Mouse (Mus musculus): Measurements from ENCODE around the gene Tjap1. TPM values are rescaled to one million over a fixed set of nuclear protein-coding genes. Genes with fewer than 3 reads are reported as not detected.

Gene Tjap1
- polyA plus RNA-seq, 1 experiment from 2014 or later = 10.9 TPM

DNA sequence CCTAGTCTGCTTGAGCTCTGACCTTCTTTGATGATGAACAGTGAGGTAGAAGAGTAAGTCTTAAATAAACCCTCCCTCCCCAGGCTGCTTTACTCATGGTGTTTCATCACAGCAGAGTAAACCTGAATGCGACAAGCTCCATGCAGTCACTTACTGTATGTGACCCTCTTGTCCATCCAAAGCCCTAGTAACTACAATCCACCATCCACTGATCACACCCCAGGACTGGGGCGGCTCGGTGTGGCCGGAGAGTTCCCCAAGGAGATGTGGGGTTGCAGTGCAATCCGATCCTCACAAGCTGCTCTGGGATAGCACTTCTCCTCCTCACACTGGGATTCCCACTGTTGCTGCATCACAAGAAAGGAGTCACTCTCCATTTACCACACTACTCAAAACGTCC is 8.4 kb downstream of the Tjap1 start:
- WGBS (ENCODE audit: insufficient replicate concordance) = 79% methylated on average over 6 of the region's 6 CpGs
- Histone ChIP-seq H3K9me3 (replicated peaks; ENCODE audit: control insufficient read depth, low read length) (no peaks in the 10 kb centered on the region), H3K27me3 (ENCODE audit: control insufficient read depth, insufficient read depth, low read depth, low read length) (no peaks in the 10 kb centered on the region), H3K4me1 (ENCODE audit: control insufficient read depth, low read depth, low read length) (no peaks in the 10 kb centered on the region), H3K36me3 (ENCODE audit: control insufficient read depth, insufficient read depth) (peaks cover 4% of the 10 kb centered on the region; the same call in 1 of the 2 replicates), H3K9ac (ENCODE audit: low read depth, low read length) (no peak overlapping the region), H3K4me3 (ENCODE audit: low read depth, low read length) (no peak overlapping the region), H3K27ac (ENCODE audit: low read length) (no peak overlapping the region), H3K4me2 (ENCODE audit: low read depth, low read length) (no peak overlapping the region)
- no peak for ATAC-seq (ENCODE audit: low read depth)

- Histone ChIP-seq H3K36me3 (ENCODE audit: control insufficient read depth, insufficient read depth) (no peaks in the 10 kb centered on the region; the same call in 1 of the 2 replicates), H3K4me3 (ENCODE audit: low read depth, low read length) (no peak overlapping the region), H3K27me3 (ENCODE audit: control insufficient read depth, insufficient read depth, low read depth, low read length) (no peaks in the 10 kb centered on the region), H3K9ac (ENCODE audit: low read depth, low read length) (no peak overlapping the region), H3K9me3 (replicated peaks; ENCODE audit: control insufficient read depth, low read length) (no peaks in the 10 kb centered on the region), H3K4me1 (ENCODE audit: control insufficient read depth, low read depth, low read length) (no peaks in the 10 kb centered on the region), H3K4me2 (ENCODE audit: low read depth, low read length) (no peak overlapping the region), H3K27ac (ENCODE audit: low read length) (no peak overlapping the region)
- 62% methylated on average over 1 of the region's 1 CpGs for WGBS (ENCODE audit: insufficient replicate concordance)
- ATAC-seq (ENCODE audit: low read depth) = no peak
These were observed 9.0 kb downstream of the Tjap1 start for GRCm38 (mm10) chr17:46273803-46274236.

- 69% methylated on average over 5 of the region's 5 CpGs for WGBS (ENCODE audit: insufficient replicate concordance)
- H3K9me3 ChIP-seq (replicated peaks; ENCODE audit: control insufficient read depth, low read length) = no peaks in the 10 kb centered on the region
These were observed 10.2 kb downstream of the Tjap1 start for GRCm38 (mm10) chr17:46272675-46273074.

DNA sequence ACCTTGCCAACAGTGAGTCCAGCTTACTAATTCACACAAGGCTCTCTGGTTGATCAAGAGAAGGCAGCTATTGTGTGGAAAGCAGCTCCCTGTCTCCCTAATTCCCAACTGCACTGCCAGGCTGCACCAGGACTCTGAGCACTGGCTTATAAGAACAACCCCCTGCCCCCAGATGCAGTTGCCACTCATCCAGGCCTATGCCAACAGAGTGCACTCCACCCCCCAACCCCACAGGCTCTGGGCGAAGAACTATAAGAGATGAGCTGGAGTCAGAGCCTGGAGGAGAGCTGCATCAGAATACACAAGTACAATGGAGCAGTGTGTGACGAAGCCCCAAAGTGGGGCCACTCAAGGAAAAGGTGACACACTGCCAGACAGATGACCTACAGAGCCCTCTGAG is 10.8 kb downstream of the Tjap1 start:
- Histone ChIP-seq H3K27me3 (ENCODE audit: control insufficient read depth, insufficient read depth, low read depth, low read length) (no peaks in the 10 kb centered on the region), H3K9me3 (replicated peaks; ENCODE audit: control insufficient read depth, low read length) (no peaks in the 10 kb centered on the region), H3K27ac (ENCODE audit: low read length) (no peak overlapping the region), H3K4me1 (ENCODE audit: control insufficient read depth, low read depth, low read length) (no peaks in the 10 kb centered on the region), H3K4me3 (ENCODE audit: low read depth, low read length) (no peak overlapping the region), H3K4me2 (ENCODE audit: low read depth, low read length) (no peak overlapping the region), H3K9ac (ENCODE audit: low read depth, low read length) (no peak overlapping the region), H3K36me3 (ENCODE audit: control insufficient read depth, insufficient read depth) (no peaks in the 10 kb centered on the region; the same call in 1 of the 2 replicates)
- WGBS (ENCODE audit: insufficient replicate concordance) = 80% methylated on average over 2 of the region's 2 CpGs
- ATAC-seq (ENCODE audit: low read depth) = no peak

More at GRCm38 (mm10) chr17:46272675-46273074, 10.2 kb downstream of the Tjap1 start:
- H3K9ac ChIP-seq (ENCODE audit: low read depth, low read length) = no peak overlapping the region
- no peak overlapping the region for H3K27ac ChIP-seq (ENCODE audit: low read length)
- no peaks in the 10 kb centered on the region for H3K4me1 ChIP-seq (ENCODE audit: control insufficient read depth, low read depth, low read length)
- no peaks in the 10 kb centered on the region; the same call in 1 of the 2 replicates for H3K36me3 ChIP-seq (ENCODE audit: control insufficient read depth, insufficient read depth)
- no peak overlapping the region for H3K4me3 ChIP-seq (ENCODE audit: low read depth, low read length)
- no peaks in the 10 kb centered on the region for H3K27me3 ChIP-seq (ENCODE audit: control insufficient read depth, insufficient read depth, low read depth, low read length)
- H3K4me2 ChIP-seq (ENCODE audit: low read depth, low read length) = no peak overlapping the region
- no peak for ATAC-seq (ENCODE audit: low read depth)

DNA sequence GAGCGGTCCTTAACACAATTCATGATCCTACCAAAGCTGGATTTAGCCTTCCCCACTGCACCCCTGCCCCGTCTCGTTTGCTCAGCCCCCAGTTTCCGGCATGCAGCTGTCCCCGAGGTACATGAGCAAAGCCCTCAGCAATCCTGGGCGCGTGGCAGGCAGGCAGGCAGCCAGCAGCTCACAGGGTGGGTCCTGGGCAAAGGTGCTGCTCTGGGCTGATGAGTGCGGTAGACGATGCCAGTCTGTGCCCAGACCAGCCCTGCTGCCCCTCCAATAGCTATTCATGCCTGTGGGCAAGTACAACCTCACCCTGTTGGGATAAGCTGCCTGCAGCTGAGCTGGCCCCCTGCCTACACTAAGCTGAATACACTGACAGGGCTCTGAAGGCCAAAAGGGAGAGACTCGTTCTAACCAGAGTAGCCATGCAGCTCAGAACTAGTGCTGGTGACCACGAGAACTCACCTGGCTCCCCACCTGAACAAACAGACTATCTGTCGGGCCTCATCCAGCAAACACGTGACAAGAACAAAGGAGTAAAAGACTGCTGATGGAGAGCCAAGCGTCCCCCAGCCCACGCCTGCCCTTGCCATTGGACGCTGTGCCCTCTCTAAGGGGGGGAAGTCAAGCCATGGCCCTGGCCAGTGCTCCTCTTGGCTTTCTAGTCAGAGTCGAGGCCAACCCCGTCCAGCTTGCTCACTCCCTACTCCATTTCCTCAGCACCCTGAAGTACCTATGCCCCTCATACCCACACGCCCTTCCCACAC is 12.9 kb downstream of the Tjap1 start:
- WGBS (ENCODE audit: insufficient replicate concordance) = 80% methylated on average over 19 of the region's 19 CpGs
- Histone ChIP-seq H3K27me3 (ENCODE audit: control insufficient read depth, insufficient read depth, low read depth, low read length) (no peaks in the 10 kb centered on the region), H3K4me2 (ENCODE audit: low read depth, low read length) (no peak overlapping the region), H3K4me3 (ENCODE audit: low read depth, low read length) (no peak overlapping the region), H3K9me3 (replicated peaks; ENCODE audit: control insufficient read depth, low read length) (no peaks in the 10 kb centered on the region), H3K27ac (ENCODE audit: low read length) (no peak overlapping the region), H3K4me1 (ENCODE audit: control insufficient read depth, low read depth, low read length) (no peaks in the 10 kb centered on the region; the same call in 1 of the 2 replicates), H3K36me3 (ENCODE audit: control insufficient read depth, insufficient read depth) (no peaks in the 10 kb centered on the region; the same call in 1 of the 2 replicates), H3K9ac (ENCODE audit: low read depth, low read length) (no peak overlapping the region)
- no peak for ATAC-seq (ENCODE audit: low read depth)

DNA sequence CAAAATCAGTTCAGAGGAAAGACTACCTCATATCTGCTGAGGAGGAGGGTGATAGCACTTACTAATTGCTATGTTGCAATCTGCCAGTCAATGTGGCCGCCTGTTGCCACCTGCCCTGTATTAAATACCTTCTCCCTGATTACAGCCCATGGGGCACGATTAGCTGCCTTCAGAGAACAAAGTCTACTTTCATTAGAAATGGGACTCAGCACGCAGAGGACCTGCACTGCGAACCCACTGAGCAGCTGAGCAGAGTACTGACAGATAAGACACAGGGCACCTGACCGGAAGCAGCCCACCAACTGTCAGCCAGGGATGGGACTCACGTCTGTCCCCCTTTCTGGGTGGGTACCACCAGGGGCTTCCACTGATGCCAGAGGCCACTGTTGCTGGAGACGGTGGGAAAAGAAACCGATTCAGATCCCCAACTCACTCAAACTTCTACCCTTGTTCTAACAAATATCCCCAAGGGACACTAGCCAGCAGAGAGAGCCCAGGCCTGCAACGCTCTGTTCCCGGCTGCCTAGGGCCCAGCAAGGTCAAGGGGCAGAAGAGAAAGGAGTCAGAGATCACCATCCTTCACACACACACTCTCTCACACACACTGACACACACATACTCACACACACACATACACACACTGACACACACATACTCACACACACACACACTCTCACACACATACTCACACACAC is 14.7 kb downstream of the Tjap1 start:
- no peak for ATAC-seq (ENCODE audit: low read depth)
- Histone ChIP-seq H3K27ac (ENCODE audit: low read length) (no peak overlapping the region), H3K36me3 (ENCODE audit: control insufficient read depth, insufficient read depth) (peaks cover 12% of the 10 kb centered on the region; the same call in 1 of the 2 replicates), H3K9ac (ENCODE audit: low read depth, low read length) (no peak overlapping the region), H3K4me2 (ENCODE audit: low read depth, low read length) (no peak overlapping the region), H3K4me1 (ENCODE audit: control insufficient read depth, low read depth, low read length) (no peaks in the 10 kb centered on the region; the same call in 1 of the 2 replicates), H3K27me3 (ENCODE audit: control insufficient read depth, insufficient read depth, low read depth, low read length) (no peaks in the 10 kb centered on the region), H3K4me3 (ENCODE audit: low read depth, low read length) (no peak overlapping the region), H3K9me3 (replicated peaks; ENCODE audit: control insufficient read depth, low read length) (no peaks in the 10 kb centered on the region)
- 73% methylated on average over 10 of the region's 10 CpGs for WGBS (ENCODE audit: insufficient replicate concordance)

GRCm38 (mm10) chr17:46267511-46267910 is 15.3 kb downstream of the Tjap1 start:
- Histone ChIP-seq H3K9ac (ENCODE audit: low read depth, low read length) (no peak overlapping the region), H3K27me3 (ENCODE audit: control insufficient read depth, insufficient read depth, low read depth, low read length) (no peaks in the 10 kb centered on the region), H3K4me3 (ENCODE audit: low read depth, low read length) (no peak overlapping the region), H3K9me3 (replicated peaks; ENCODE audit: control insufficient read depth, low read length) (no peaks in the 10 kb centered on the region), H3K4me2 (ENCODE audit: low read depth, low read length) (no peak overlapping the region), H3K4me1 (ENCODE audit: control insufficient read depth, low read depth, low read length) (no peaks in the 10 kb centered on the region; the same call in 1 of the 2 replicates), H3K36me3 (ENCODE audit: control insufficient read depth, insufficient read depth) (peaks cover 16% of the 10 kb centered on the region; the same call in 1 of the 2 replicates), H3K27ac (ENCODE audit: low read length) (no peak overlapping the region)
- WGBS (ENCODE audit: insufficient replicate concordance) = 70% methylated on average over 7 of the region's 7 CpGs
- no peak for ATAC-seq (ENCODE audit: low read depth)

GRCm38 (mm10) chr17:46266986-46267385 is 15.8 kb downstream of the Tjap1 start:
- Histone ChIP-seq H3K9me3 (replicated peaks; ENCODE audit: control insufficient read depth, low read length) (no peaks in the 10 kb centered on the region), H3K36me3 (ENCODE audit: control insufficient read depth, insufficient read depth) (peaks cover 21% of the 10 kb centered on the region), H3K27me3 (ENCODE audit: control insufficient read depth, insufficient read depth, low read depth, low read length) (no peaks in the 10 kb centered on the region), H3K4me2 (ENCODE audit: low read depth, low read length) (no peak overlapping the region), H3K27ac (ENCODE audit: low read length) (no peak overlapping the region), H3K4me3 (ENCODE audit: low read depth, low read length) (no peak overlapping the region), H3K4me1 (ENCODE audit: control insufficient read depth, low read depth, low read length) (no peaks in the 10 kb centered on the region; the same call in 1 of the 2 replicates), H3K9ac (ENCODE audit: low read depth, low read length) (no peak overlapping the region)
- no peak for ATAC-seq (ENCODE audit: low read depth)
- 73% methylated on average over 6 of the region's 6 CpGs for WGBS (ENCODE audit: insufficient replicate concordance)
